Mouse (Mus musculus) c-Kit-positive CD71-negative TER-119-negative erythroid progenitor cells, embryonic 14.5 days (primary cell): Measurements from ENCODE around the gene Mest.

Experiments used
- DNase-seq: peaks from one replicate; pipeline ENCODE4 v3.0.0-alpha.2; 2013; ENCODE audit warnings: low read depth

Gene Mest

GRCm38 (mm10) chr6:30723331-30723730 is at the start of gene Mest:
Gene Mest, plus strand, starts transcription at chr6:30723547.
- no peak for DNase-seq

DNA sequence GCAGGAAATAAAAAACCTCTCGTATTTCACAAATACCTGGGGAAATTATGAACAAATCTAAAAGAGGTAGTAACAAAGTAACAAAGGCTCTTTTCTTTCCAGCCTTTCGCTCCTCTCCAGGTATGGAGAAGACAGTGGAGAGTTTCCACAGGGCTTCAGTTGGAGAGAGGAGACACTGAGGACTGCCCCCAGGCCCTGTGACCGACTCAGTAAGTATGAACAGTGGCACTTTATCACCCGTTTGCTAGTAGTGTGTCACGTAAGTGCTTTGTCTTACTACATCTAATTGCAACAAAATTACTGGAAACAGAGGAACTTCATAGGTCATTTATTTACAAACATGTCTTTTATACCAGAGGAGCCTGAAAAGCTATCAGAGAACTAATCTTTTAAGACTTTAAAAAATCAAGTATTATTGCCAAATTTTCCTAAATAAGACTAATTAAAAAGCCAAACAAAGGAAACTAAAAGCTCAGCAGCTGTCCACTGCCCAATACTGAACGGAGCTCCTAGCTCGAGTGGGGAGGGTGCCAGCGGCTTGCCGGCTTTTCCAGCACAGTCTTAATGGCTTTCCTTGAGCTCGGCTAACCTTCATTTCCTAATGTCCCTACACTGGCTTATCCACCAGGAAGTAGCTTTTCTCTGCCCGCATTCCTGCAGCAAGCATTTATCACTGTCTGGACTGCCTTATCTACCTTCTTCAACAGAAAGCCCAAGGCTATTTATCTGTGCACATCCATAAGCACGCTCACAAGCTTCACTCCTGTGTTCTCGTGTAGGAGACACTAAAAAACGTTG is 49.4 kb upstream of the Mest start:
- no peak for DNase-seq

DNA sequence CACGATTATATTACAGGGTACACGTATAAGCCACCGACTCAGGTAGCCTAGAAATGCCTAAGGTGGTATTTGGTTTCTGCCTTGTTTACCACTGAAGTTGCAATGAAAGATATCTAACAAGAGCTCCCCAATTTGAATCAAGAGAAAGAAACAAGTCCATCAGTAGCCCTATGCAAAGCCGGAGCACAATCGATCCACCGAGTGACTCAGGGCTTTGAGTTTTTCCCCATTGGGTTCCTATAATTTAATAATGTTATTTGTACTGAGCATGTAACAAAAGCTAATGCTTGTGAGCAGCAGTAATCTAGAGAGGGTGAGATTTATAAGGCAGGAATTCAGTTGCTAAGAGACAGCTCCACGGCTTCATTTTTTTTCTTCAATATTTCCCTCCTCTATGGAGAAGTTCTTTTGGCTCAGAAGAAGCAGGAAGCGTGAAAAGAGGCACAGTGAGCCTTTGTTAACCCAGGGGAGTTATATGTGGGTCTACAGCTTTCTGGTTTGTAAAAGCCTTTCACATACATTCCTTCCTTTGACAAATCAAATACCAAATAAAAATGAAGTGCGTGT is 48.5 kb upstream of the Mest start:
- no peak for DNase-seq

DNA sequence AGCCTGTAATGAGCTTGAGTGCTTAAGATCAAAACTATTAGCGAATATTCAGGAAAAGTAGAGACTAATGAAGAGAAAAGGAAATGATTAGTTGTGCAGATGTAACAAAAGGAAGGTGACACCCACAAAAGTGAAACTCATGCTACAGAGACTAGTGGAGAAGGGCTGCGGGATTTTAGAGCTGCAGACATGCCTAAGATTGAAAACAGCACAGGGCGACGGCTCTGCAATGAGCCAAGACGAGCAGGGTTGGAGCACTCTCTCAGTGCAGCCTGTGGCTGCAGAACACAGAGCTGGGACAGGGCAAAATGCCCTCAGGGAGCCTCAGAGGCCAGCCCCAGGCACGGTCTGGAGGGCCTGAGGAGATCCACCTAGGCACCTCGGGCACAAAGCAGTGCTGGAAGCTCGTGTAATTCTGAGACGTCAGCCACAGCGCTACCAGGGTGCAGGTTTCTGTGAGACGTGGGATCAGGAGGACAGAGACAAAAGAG is 48.0 kb upstream of the Mest start:
- no peak for DNase-seq

- DNase-seq: no peak
Measured at GRCm38 (mm10) chr6:30676506-30676905, 46.8 kb upstream of the Mest start.

GRCm38 (mm10) chr6:30677591-30677990 is 45.8 kb upstream of the Mest start:
- no peak for DNase-seq

DNA sequence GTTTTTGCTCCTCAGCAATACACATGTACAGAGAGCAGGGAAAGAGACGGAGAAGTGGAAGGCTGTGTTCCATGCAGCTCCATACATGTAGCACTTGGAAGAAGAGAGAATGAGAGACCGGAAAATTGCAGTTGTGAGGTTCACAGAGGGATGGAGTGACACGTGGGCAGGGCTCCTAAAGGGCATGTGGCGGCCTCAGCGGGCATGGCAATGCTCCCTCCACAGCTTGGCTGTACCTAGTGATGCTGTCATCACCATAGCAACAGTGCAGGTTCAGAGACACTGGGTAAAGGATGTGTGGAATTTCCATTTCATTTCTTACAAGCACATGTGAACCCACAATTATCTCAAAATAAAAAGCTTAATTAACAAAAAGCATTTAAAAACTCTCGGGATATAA is 44.9 kb upstream of the Mest start:
- no peak for DNase-seq

- DNase-seq: no peak
Measured at GRCm38 (mm10) chr6:30679567-30679966, 43.8 kb upstream of the Mest start.

GRCm38 (mm10) chr6:30680442-30680841 is 42.9 kb upstream of the Mest start:
- no peak for DNase-seq

DNA sequence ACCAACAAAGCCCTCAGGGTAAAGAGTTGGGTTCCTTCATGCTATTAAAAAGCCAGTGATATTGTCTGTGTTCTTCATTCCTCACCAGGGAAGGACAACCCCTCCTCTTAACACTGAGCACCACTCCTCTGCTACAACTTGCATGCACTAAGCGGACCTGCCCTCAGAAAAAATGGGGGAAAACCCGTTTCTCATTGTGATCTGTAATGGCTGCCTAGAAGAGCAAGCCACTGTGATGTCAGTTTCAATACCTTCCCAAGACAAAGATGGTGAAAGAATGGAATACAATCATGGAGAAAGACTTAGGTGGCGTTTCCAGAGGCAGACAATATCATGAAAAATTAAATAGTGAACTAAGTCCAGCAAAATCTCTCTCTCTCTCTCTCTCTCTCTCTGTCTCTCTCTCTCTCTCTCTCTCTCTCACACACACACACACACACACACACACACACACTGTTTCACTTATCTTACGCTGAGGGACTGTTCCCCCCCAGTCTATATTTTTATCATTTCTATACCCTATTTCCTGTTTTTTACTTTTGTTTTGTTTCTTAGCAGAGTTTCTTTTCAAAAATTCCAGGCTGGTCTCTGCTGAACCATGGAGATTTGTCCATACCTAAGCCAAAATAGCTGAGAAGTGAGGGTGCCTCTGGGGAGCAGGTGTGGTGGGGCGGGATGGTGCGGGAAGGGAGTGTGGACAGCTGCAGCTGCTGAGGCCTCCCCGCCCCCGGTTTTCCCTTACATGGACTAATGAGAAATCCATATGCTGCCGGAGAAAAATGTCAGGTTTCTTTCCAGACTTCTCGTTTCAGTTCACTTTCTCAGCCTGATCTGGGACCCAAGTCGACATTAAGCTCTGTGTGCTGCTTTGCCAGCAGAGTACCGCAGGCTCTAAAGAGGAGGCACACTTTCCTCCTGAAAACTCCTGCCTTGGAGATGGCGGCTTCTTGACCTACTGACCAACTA is 41.1 kb upstream of the Mest start:
- no peak for DNase-seq

GRCm38 (mm10) chr6:30684570-30684969 is 38.8 kb upstream of the Mest start:
- DNase-seq: no peak

- no peak for DNase-seq
Measured at GRCm38 (mm10) chr6:30687198-30687597, 36.1 kb upstream of the Mest start.

GRCm38 (mm10) chr6:30692826-30693225 is 30.5 kb upstream of the Mest start:
- no peak for DNase-seq

DNA sequence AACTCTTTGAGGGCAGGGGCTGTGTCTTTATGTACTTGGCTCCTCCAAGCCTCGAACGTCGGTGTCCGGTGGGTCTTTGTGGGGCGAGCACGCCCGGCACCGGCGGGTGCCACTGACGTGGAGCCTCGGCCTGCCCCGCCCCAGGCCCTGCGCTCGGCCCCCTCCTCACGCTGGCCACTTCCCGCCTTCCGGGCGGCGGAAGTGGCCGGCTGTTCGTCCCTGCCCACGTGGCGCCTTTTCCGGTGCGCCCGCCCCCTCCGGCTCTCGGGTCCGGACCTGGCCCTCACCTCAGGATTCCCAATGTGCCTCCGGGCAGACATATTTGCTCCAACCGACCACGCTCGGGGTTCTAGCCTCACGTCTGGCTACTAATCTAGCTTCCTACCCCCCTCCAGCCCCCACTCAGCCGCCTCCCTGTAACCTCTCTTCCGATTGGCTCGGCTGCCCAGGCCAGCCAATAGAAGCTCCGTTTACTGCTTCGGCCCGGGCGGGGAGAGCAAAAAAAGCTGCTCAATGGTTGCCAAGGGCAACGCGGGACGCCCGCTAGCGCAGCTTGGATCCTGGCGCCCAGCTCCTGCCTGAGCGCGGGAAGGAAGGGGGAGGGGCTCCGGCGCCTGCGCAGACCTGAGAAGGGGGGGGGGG is 29.9 kb upstream of the Mest start, which contains the start of gene Cep41:
Gene Cep41 (minus strand): TSS at position 400 of the 642 bp plus-strand sequence.
- DNase-seq: peak; percentile 87

DNA sequence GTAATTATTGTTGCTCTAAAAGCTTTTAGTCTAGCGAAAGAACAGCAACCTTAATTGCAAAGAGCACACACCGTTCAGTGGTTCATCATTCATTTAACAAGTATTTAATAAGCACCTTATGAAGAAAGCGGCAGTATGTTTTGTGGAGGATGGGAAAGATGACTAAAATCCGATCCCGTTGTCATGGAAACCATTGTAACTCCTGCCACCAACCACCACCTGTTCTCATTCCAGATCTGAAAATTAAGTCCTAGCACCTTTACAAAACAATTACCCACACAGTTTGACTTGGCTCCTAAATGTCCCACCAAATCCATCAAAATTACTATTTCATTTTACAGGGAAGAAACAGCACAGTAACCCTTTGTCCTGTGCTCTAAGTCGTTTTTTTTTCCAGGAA is 29.1 kb upstream of the Mest start:
- DNase-seq: no peak

DNA sequence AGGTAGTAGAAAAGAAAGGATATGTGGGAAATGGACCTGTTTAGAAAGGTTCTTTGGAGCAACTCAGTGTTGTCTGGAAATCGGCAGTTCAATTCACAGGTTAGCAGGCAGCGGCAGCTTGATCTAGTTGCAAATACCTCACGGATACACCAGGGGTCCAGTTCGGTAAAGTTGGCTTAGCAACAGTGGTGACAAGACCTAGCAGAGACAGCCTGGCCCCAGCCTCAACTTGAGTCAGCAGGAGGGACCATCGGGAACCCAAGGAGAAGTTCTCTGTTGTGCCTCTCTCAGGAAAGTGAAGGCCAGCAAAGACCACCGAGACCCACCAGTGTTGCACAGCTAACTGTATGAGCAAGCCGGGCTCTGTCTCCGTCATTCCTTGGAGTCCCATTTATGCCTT is 28.2 kb upstream of the Mest start:
- DNase-seq: no peak

DNA sequence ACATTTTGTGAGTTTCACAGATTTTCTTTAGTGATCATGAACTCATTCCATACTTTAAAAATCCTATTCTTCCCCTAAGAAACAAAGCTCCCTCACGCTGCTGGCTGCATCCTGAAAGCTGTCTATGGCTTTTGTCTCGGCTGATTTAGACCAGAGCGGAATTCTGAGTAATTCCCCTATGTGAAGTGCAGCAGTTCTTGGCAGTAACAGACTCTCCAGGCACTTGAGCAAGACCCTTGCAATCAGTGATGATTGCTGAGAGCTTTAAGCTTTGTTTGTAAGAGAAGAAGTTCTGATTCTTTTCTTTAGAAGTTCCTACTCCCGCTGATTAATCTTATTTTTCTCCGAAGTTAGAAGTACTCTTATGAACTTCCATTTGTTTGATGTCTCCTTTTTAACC is 25.9 kb upstream of the Mest start:
- DNase-seq: no peak

DNA sequence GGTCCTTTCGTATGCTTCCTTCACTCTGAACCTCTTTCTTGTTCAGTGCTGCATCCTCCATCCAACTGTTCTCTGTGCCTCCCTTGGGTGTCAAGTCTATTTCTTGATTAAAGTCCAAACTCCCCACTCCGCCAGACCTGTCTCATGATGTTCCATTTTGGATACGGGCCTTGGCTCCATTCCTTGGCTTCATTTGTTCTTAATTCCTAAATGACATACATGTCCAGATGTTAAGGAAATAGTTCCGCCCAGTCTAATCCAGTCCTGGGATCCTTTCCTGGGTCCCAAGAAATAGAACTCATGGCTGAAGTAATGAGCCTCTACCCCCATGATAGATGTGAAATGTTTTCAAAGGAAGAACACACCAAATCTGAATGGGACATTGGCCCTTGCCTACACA is 25.3 kb upstream of the Mest start:
- DNase-seq: no peak

GRCm38 (mm10) chr6:30700182-30700581 is 23.2 kb upstream of the Mest start:
- DNase-seq: no peak

DNA sequence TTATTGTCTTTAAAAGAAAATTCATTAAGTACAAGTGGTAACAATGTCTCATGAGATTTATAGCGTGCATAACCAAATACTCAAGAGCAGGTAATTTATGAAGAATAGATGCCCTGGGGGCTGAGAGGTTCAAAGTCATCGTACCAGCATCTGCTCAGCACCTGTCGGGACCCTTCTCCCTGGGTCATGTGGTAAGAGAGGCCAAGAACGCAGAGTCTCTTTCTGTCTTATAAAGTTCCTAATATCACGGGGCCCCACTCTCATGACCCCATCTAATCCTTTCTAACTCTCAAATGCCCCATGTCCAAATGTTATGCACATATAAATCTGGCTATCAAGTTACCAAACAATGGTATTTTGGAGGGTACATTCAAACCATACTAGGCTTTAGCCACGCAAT is 20.5 kb upstream of the Mest start:
- DNase-seq: no peak

- no peak for DNase-seq
Measured at GRCm38 (mm10) chr6:30703476-30703875, 19.9 kb upstream of the Mest start.
